Mouse (Mus musculus) megakaryocyte, adult 5-6 weeks (primary cell): ENCODE data around the gene Fgf18. TPM values are rescaled to one million over a fixed set of nuclear protein-coding genes. Genes with fewer than 3 reads are reported as not detected.

Experiments used
- ATAC-seq: 2 replicates; pipeline ENCODE4 v1.8.0; 2016; ENCODE audit warnings: mild to moderate bottlenecking, inconsistent platforms; ENCODE audit not compliant: poor library complexity, severe bottlenecking
- total RNA-seq, 2 experiments: library from RNA; stranded (forward) in 1 of 2; stranded (reverse) in 1 of 2; fragments of 153-499, 151-499 nt in 1 of 2; fragments of 221-1000, 200-1000 nt in 1 of 2; gene quantifications; 2 replicates each; pipeline versions ENCODE4 v1.2.3 to v1.2.4; 2015 to 2017

Fgf18 gene
- total RNA-seq, 2 experiments from 2014 or later, result not detected

- ATAC-seq, result no peak
These were observed 71.9 kb downstream of the Fgf18 start for GRCm38 (mm10) chr11:33075293-33075692.

GRCm38 (mm10) chr11:33074541-33074940, 72.7 kb downstream of the Fgf18 start:
- no peak for ATAC-seq

GRCm38 (mm10) chr11:33071358-33071922, 75.8 kb downstream of the Fgf18 start:
- ATAC-seq, result no peak

GRCm38 (mm10) chr11:33070520-33070919, 76.7 kb downstream of the Fgf18 start:
- no peak for ATAC-seq

Other genes starting within 250 kb of the Fgf18 start
- 717 and 796 TPM in 2 replicates for gene Npm1, start 15.8 kb upstream of the Fgf18 start, total RNA-seq (2015)
- 1,083 and 1,097 TPM in 2 replicates for gene Npm1, start 15.8 kb upstream of the Fgf18 start, total RNA-seq (2017)
- not detected in 2 replicates for gene Tlx3, start 56.2 kb upstream of the Fgf18 start, total RNA-seq (2015)
- gene Tlx3, start 56.2 kb upstream of the Fgf18 start, total RNA-seq (2017), result not detected in 2 replicates
- gene Gm12117, start 129.3 kb upstream of the Fgf18 start, total RNA-seq (2015), result not detected in 2 replicates
- gene Gm12117, start 129.3 kb upstream of the Fgf18 start, total RNA-seq (2017), result not detected in 2 replicates